Mouse (Mus musculus) heart, adult 18-20 months (tissue): ENCODE measurements around the gene Clec2l. TPM values are rescaled to one million over a fixed set of nuclear protein-coding genes. Genes with fewer than 3 reads are reported as not detected.

Experiments
- DNase-seq, 2 experiments: peaks; one replicate each; pipeline ENCODE4 v3.0.0; 2021 to 2022; ENCODE audit warnings: mixed read lengths in 1 of 2
- total RNA-seq, 2 experiments: library from RNA; stranded (reverse); gene quantifications; 2 replicates each; pipeline ENCODE4 v1.2.3; 2021

Clec2l gene
- total RNA-seq, 2 experiments from 2014 or later: 1.3 to 1.4 TPM

DNA sequence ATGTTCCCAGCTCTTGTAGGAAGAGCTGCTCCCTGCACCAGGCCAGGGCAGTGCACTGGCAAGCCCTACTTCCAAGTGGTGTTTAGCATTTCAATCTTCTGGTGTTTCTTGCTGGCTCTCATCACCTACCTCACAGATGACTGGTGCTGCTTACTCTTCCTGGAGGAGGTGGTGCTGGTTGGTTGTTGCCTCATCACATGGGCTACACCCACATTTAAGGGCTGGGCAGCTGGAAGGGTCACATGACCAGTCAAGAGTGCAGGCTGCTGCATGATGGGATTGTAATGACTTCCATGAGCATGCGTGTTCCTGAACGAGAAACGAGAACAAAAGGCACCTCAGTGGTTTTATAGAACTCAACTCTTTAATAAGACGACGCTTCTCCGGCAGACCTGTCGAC lies 55.8 kb downstream of the Clec2l start:
- no peak for DNase-seq

DNA sequence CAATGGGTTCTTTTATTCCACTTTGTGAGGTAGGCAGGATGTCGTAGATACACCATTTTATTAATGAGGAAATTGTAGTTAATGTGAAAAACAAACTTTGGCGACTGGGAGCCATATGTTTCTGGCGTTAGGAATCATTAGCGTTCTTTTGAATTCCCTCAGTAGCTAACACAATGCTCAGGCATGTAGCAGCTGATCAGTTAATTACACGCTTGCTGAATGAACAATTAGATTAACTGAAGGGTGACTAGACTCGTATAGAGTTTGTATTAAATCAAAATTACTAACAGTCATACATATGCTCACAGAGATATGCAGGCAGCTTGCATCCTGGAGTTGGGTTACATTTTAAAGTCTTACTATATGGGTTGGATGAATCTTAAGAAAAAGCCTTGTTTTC lies 56.4 kb downstream of the Clec2l start:
- no peak for DNase-seq

DNA sequence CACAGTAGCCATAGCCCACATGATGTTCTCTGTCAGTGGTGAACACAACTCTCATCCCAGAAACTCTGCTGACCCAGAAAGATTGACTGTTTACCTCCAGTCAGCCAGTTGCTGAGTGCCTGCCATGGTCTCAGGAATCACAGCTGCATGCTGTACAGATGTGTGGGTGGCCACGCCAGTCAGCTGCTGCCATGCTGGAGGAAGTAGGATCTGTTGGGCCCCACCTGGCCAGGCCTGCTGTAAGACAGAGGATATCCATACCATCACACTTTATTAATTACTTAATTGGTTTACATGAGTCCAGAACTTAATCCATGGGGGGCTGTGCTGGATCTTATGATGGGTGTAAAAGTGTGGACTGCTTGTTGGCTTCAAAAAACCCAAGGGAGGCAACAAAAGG lies 58.5 kb downstream of the Clec2l start:
- no peak for DNase-seq

DNA sequence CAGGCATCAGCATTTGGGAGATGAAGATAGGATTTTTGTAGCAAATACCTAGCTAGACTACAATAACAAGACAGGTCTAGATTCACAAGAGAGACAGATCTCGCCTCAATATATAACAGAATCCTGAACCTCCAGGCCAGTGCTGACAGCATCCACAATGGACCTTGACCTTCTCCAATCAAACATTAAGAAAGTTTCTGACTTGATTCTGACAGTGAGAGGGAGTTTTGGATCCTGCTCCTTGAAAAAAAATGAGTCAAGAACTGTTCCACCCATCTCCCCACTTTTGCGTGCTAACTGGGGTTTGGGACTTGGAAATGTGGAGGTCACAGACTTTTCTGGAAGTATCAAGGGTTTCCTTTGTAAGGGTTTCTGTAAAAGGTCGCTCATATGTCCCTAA lies 62.6 kb downstream of the Clec2l start:
- DNase-seq: no peak

Other genes starting within 250 kb of the Clec2l start
- 10 to 100 TPM; 16.9 to 21.3 TPM for gene Ubn2, start 229.1 kb upstream of the Clec2l start, total RNA-seq
- 100 to 1,000 TPM; 237 to 257 TPM for gene Fmc1, start 129.6 kb upstream of the Clec2l start, total RNA-seq
- 10 to 100 TPM; 79.5 to 96.8 TPM for gene Luc7l2, start 111.7 kb upstream of the Clec2l start, total RNA-seq
- gene Klrg2, start 25.8 kb upstream of the Clec2l start, total RNA-seq: under 1 TPM; 0.21 to 0.37 TPM
- gene Tbxas1, start 212.3 kb downstream of the Clec2l start, total RNA-seq: 1 to 10 TPM; 1.7 TPM
- 10 to 100 TPM; 83.6 to 98.5 TPM for gene Hipk2, start 213.1 kb downstream of the Clec2l start, total RNA-seq